Mouse (Mus musculus): ENCODE data around the gene Grk6.

DNA sequence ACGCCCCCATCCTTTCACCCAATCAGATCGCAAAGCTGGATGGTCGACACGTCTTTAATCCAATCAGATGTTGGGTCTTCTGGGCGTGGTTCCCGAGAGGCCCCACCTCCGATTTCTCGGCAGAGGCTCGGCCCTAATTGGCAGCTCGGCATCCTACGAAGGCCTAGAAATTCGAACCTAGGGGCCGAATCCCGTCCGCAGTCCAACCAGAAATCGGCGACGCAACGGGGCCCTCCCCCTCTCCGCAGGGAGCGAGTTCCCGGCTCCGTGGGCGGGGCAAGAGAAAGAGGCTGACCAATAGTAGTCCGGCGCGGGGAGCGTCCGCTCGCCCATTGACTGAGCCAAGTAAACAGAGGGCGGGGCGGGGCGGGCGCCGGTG lies at the start of gene Grk6:
- TF ChIP-seq POLR2A (IDR thresholded peaks at IDR 0.05; ENCODE audit: low read depth, low read length) = no peak
- TF ChIP-seq CTCF (IDR thresholded peaks at IDR 0.05; ENCODE audit: extremely low read depth, insufficient read length, insufficient replicate concordance, low read depth, low read length) = no peak

Data from small intestine, adult 2 months (tissue).